Mouse (Mus musculus): ENCODE results near the gene Crygc. TPM values are rescaled to one million over a fixed set of nuclear protein-coding genes. Genes with fewer than 3 reads are reported as not detected.

Crygc gene
- total RNA-seq (2021): not detected
- long read RNA-seq, experiment 1: 0 reads
- long read RNA-seq, experiment 2: 0 reads

- DNase-seq (ENCODE audit: low spot score in 2 of 2): no peak
- no peak within 1 kb of the TSS for H3K4me3 ChIP-seq
- no peak for TF ChIP-seq CTCF (conservative IDR thresholded peaks at IDR 0.05)
- H3K27ac ChIP-seq: no peak within 1 kb of the TSS
Measured at GRCm38 (mm10) chr1:65073589-65073988, at the start of gene Crygc. Gene Crygc, minus strand, starts transcription at chr1:65073689.

GRCm38 (mm10) chr1:65122574-65123372 lies 49.3 kb upstream of the Crygc start, which contains the start of gene D630023F18Rik:
Gene D630023F18Rik, minus strand, starts transcription at chr1:65123214.
- peak within 1 kb of the TSS; percentile 63 for H3K4me3 ChIP-seq
- H3K27ac ChIP-seq: no peak within 1 kb of the TSS
- no peak for TF ChIP-seq CTCF (conservative IDR thresholded peaks at IDR 0.05)
- DNase-seq (ENCODE audit: low spot score in 2 of 2): peak; percentile 37 to 58

- Histone ChIP-seq H3K4me3 (no peak within 1 kb of the TSS), H3K27ac (no peak within 1 kb of the TSS)
- no peak for TF ChIP-seq CTCF (conservative IDR thresholded peaks at IDR 0.05)
- no peak for DNase-seq (ENCODE audit: low spot score in 2 of 2)
Measured at GRCm38 (mm10) chr1:65119438-65119837, 45.9 kb upstream of the Crygc start, which contains the start of gene Gm28845. Gene Gm28845, minus strand, starts transcription at chr1:65119558.

GRCm38 (mm10) chr1:65118150-65118913 lies 44.8 kb upstream of the Crygc start:
- no peak overlapping the region for H3K4me3 ChIP-seq
- no peak overlapping the region for H3K27ac ChIP-seq
- TF ChIP-seq CTCF (conservative IDR thresholded peaks at IDR 0.05): no peak
- DNase-seq (ENCODE audit: low spot score in 2 of 2): no peak

GRCm38 (mm10) chr1:65113536-65114172 lies 40.2 kb upstream of the Crygc start:
- TF ChIP-seq CTCF (conservative IDR thresholded peaks at IDR 0.05): no peak
- DNase-seq (ENCODE audit: low spot score in 2 of 2): no peak
- no peak overlapping the region for H3K4me3 ChIP-seq
- H3K27ac ChIP-seq: no peak overlapping the region

DNA sequence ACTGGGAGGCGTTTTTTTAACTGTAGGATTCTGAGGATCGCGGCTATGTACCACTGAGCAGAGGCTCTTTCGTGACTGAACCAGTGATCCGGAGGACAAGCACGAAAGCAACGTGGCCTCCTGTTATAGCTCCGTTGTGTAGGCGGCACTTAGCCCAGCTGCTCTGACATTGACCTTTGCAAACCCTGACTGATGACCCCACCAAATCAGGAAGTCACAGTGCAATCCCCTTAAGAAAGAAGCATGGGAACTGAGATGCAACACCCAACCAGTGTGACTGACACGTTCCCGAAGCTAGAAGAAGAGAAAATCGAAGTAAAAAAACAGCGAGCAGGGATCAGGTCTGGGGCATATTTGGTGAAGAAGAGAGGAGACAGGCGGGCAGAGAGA lies 39.3 kb upstream of the Crygc start:
- Histone ChIP-seq H3K27ac (no peak overlapping the region), H3K4me3 (peak overlapping the region; percentile 2; the same call in 1 of the 2 replicates)
- no peak for DNase-seq (ENCODE audit: low spot score in 2 of 2)
- no peak for TF ChIP-seq CTCF (conservative IDR thresholded peaks at IDR 0.05)

- peak overlapping the region; percentile 36 for H3K4me3 ChIP-seq
- DNase-seq (ENCODE audit: low spot score in 2 of 2): peak; percentile 74 to 83
- no peak overlapping the region for H3K27ac ChIP-seq
- peak; percentile 99; the same call in 1 of the 2 replicates for TF ChIP-seq CTCF (conservative IDR thresholded peaks at IDR 0.05)
Measured at GRCm38 (mm10) chr1:65112031-65112806, 38.7 kb upstream of the Crygc start.

DNA sequence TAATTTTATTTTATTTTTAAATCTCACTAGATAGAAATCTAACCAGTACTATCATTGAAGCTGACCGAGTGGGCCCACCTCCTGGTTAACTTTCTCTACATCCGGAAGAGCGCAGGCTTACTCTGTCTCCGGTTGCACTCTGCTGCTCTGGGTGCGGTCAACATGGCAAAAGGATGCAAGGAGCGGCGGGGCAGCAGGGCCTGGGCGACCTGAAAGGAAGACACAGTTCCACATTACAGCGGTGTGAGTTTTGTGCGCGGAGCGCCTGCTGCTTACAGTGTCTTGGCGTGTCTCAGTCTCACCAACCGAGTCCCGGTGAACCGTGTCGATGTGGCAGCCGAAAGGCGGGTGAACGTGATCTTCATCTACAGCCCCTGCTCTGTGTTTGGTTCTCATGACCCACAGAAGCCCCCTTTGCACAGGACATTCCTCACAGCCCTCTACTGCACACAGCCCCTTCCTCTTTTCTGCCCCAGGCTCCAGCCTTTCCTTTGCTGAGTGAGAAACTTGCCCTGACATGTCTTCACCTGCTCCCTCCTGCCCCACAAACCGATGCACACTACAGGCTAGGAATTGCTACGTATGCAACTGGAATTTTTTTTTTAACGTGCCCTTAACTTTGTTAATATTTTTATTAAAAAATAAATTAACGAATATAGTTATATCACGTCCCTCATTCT lies 36.4 kb upstream of the Crygc start:
- Histone ChIP-seq H3K27ac (no peak overlapping the region), H3K4me3 (no peak overlapping the region)
- no peak for TF ChIP-seq CTCF (conservative IDR thresholded peaks at IDR 0.05)
- DNase-seq (ENCODE audit: low spot score in 2 of 2): no peak

DNA sequence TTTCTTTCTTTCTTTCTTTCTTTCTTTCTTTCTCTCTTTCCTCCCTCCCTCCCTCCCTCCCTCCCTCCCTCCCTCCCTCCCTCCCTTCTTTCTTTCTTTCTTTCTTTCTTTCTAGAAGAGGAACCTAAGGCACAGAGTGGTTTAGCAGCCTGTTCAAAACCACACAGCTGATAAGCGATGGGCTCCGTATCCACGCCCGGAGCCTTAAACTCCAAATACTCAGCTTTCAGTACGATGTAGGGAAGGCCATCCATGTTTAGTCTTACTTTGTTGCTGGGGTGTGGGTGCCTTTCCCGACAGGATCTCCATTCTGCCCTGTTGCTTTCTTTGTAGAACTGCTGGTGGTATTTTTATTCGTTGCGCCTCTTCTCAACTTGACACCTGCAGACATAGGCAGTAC lies 35.7 kb upstream of the Crygc start:
- no peak for TF ChIP-seq CTCF (conservative IDR thresholded peaks at IDR 0.05)
- no peak for DNase-seq (ENCODE audit: low spot score in 2 of 2)
- no peak overlapping the region for H3K4me3 ChIP-seq
- H3K27ac ChIP-seq: no peak overlapping the region

GRCm38 (mm10) chr1:65107654-65108279 lies 34.3 kb upstream of the Crygc start:
- Histone ChIP-seq H3K27ac (no peak overlapping the region), H3K4me3 (no peak overlapping the region)
- DNase-seq (ENCODE audit: low spot score in 2 of 2): no peak
- TF ChIP-seq CTCF (conservative IDR thresholded peaks at IDR 0.05): no peak

DNA sequence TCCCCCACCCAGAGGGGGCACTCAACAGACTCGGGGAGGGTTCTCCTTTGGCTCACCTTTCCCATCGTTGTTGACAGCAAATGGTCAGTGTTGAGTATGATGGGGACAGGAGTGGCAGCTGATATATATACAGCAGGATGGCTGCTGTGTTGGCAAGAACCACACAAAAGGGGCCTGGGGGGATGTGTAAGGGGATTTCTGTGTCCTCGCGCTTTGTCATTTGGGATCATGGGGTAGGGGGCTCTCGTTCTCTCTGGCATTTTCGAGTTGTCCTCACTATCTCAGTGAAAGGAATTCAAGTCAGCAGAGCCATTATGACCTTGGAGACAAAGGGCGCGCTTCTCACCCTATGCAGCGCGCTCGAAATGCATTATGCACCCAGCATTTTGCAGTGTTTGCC lies 29.8 kb upstream of the Crygc start, which contains the start of gene Cryga:
Gene Cryga, minus strand, starts transcription at position 101 of the 400 bp plus-strand sequence.
- no peak within 1 kb of the TSS for H3K27ac ChIP-seq
- H3K4me3 ChIP-seq: no peak within 1 kb of the TSS
- TF ChIP-seq CTCF (conservative IDR thresholded peaks at IDR 0.05): no peak
- no peak for DNase-seq (ENCODE audit: low spot score in 2 of 2)

Data from layer of hippocampus, adult 2 months (tissue).